Mouse (Mus musculus): Measurements from ENCODE around the gene Cmtm8. TPM values are rescaled to one million over a fixed set of nuclear protein-coding genes. Genes with fewer than 3 reads are reported as not detected.

Cmtm8 gene
- polyA plus RNA-seq, 1 experiment from 2014 or later, result 17.6 TPM

- no peak for ATAC-seq (ENCODE audit: insufficient number of reproducible peaks, low FRiP score, low TSS enrichment, low read depth)
- H3K27ac ChIP-seq (replicated peaks; ENCODE audit: low read depth, low read length), result no peak overlapping the region
- WGBS, result 32% methylated on average over 10 of the region's 10 CpGs
- no peaks in the 10 kb centered on the region for H3K36me3 ChIP-seq (ENCODE audit: control insufficient read depth, insufficient read depth, low read length)
- H3K9ac ChIP-seq (ENCODE audit: low read length), result no peak overlapping the region
- H3K4me3 ChIP-seq (ENCODE audit: low read depth, low read length), result no peak overlapping the region
- H3K9me3 ChIP-seq (ENCODE audit: control insufficient read depth, low read length), result no peaks in the 10 kb centered on the region
- H3K4me2 ChIP-seq (ENCODE audit: low read depth, severe bottlenecking), result no peak overlapping the region
- no peaks in the 10 kb centered on the region for H3K27me3 ChIP-seq (ENCODE audit: control insufficient read depth, insufficient read depth, low read length)
- DNase-seq (ENCODE audit: low spot score), result no peak
- H3K4me1 ChIP-seq (ENCODE audit: control insufficient read depth, insufficient read depth, low read length), result no peaks in the 10 kb centered on the region
Observed at GRCm38 (mm10) chr9:114799498-114800107, 44.4 kb downstream of the Cmtm8 start.

- Histone ChIP-seq H3K4me2 (ENCODE audit: low read depth, severe bottlenecking) (no peak overlapping the region), H3K9ac (ENCODE audit: low read length) (no peak overlapping the region), H3K27ac (replicated peaks; ENCODE audit: low read depth, low read length) (no peak overlapping the region), H3K4me3 (ENCODE audit: low read depth, low read length) (no peak overlapping the region), H3K9me3 (ENCODE audit: control insufficient read depth, low read length) (no peaks in the 10 kb centered on the region), H3K4me1 (ENCODE audit: control insufficient read depth, insufficient read depth, low read length) (no peaks in the 10 kb centered on the region), H3K27me3 (ENCODE audit: control insufficient read depth, insufficient read depth, low read length) (no peaks in the 10 kb centered on the region), H3K36me3 (ENCODE audit: control insufficient read depth, insufficient read depth, low read length) (no peaks in the 10 kb centered on the region)
- WGBS, result 33% methylated on average over 6 of the region's 6 CpGs
- DNase-seq (ENCODE audit: low spot score) (no peak), ATAC-seq (ENCODE audit: insufficient number of reproducible peaks, low FRiP score, low TSS enrichment, low read depth) (no peak)
Observed at GRCm38 (mm10) chr9:114798845-114799244, 45.1 kb downstream of the Cmtm8 start.

- Histone ChIP-seq H3K4me1 (ENCODE audit: control insufficient read depth, insufficient read depth, low read length) (no peaks in the 10 kb centered on the region), H3K9me3 (ENCODE audit: control insufficient read depth, low read length) (no peaks in the 10 kb centered on the region), H3K4me2 (ENCODE audit: low read depth, severe bottlenecking) (no peak overlapping the region), H3K36me3 (ENCODE audit: control insufficient read depth, insufficient read depth, low read length) (no peaks in the 10 kb centered on the region), H3K4me3 (ENCODE audit: low read depth, low read length) (no peak overlapping the region), H3K27me3 (ENCODE audit: control insufficient read depth, insufficient read depth, low read length) (no peaks in the 10 kb centered on the region), H3K9ac (ENCODE audit: low read length) (no peak overlapping the region), H3K27ac (replicated peaks; ENCODE audit: low read depth, low read length) (no peak overlapping the region)
- DNase-seq (ENCODE audit: low spot score) (peak; percentile 92), ATAC-seq (ENCODE audit: insufficient number of reproducible peaks, low FRiP score, low TSS enrichment, low read depth) (peak; percentile 48; the same call in 1 of the 2 replicates)
- WGBS, result 57% methylated on average over 11 of the region's 11 CpGs
Observed at GRCm38 (mm10) chr9:114797329-114798004, 46.5 kb downstream of the Cmtm8 start.

- Histone ChIP-seq H3K9ac (ENCODE audit: low read length) (no peak overlapping the region), H3K9me3 (ENCODE audit: control insufficient read depth, low read length) (no peaks in the 10 kb centered on the region), H3K4me1 (ENCODE audit: control insufficient read depth, insufficient read depth, low read length) (no peaks in the 10 kb centered on the region), H3K36me3 (ENCODE audit: control insufficient read depth, insufficient read depth, low read length) (no peaks in the 10 kb centered on the region), H3K4me3 (ENCODE audit: low read depth, low read length) (no peak overlapping the region), H3K27ac (replicated peaks; ENCODE audit: low read depth, low read length) (no peak overlapping the region), H3K27me3 (ENCODE audit: control insufficient read depth, insufficient read depth, low read length) (no peaks in the 10 kb centered on the region), H3K4me2 (ENCODE audit: low read depth, severe bottlenecking) (no peak overlapping the region)
- 40% methylated on average over 10 of the region's 11 CpGs for WGBS
- ATAC-seq (ENCODE audit: insufficient number of reproducible peaks, low FRiP score, low TSS enrichment, low read depth) (no peak), DNase-seq (ENCODE audit: low spot score) (no peak)
Observed at GRCm38 (mm10) chr9:114796473-114797050, 47.4 kb downstream of the Cmtm8 start.

- ATAC-seq (ENCODE audit: insufficient number of reproducible peaks, low FRiP score, low TSS enrichment, low read depth) (no peak), DNase-seq (ENCODE audit: low spot score) (no peak)
- Histone ChIP-seq H3K36me3 (ENCODE audit: control insufficient read depth, insufficient read depth, low read length) (no peaks in the 10 kb centered on the region), H3K9me3 (ENCODE audit: control insufficient read depth, low read length) (no peaks in the 10 kb centered on the region), H3K27me3 (ENCODE audit: control insufficient read depth, insufficient read depth, low read length) (no peaks in the 10 kb centered on the region), H3K4me3 (ENCODE audit: low read depth, low read length) (no peak overlapping the region), H3K27ac (replicated peaks; ENCODE audit: low read depth, low read length) (no peak overlapping the region), H3K4me2 (ENCODE audit: low read depth, severe bottlenecking) (no peak overlapping the region), H3K9ac (ENCODE audit: low read length) (no peak overlapping the region), H3K4me1 (ENCODE audit: control insufficient read depth, insufficient read depth, low read length) (no peaks in the 10 kb centered on the region)
- WGBS, result 80% methylated on average over 4 of the region's 4 CpGs
Observed at GRCm38 (mm10) chr9:114794491-114794890, 49.5 kb downstream of the Cmtm8 start.

- no peaks in the 10 kb centered on the region for H3K4me1 ChIP-seq (ENCODE audit: control insufficient read depth, insufficient read depth, low read length)
- no peaks in the 10 kb centered on the region for H3K9me3 ChIP-seq (ENCODE audit: control insufficient read depth, low read length)
- no peaks in the 10 kb centered on the region for H3K27me3 ChIP-seq (ENCODE audit: control insufficient read depth, insufficient read depth, low read length)
- no peak overlapping the region for H3K4me3 ChIP-seq (ENCODE audit: low read depth, low read length)
- H3K4me2 ChIP-seq (ENCODE audit: low read depth, severe bottlenecking), result no peak overlapping the region
- no peaks in the 10 kb centered on the region for H3K36me3 ChIP-seq (ENCODE audit: control insufficient read depth, insufficient read depth, low read length)
- DNase-seq (ENCODE audit: low spot score) (no peak), ATAC-seq (ENCODE audit: insufficient number of reproducible peaks, low FRiP score, low TSS enrichment, low read depth) (no peak)
- no peak overlapping the region for H3K9ac ChIP-seq (ENCODE audit: low read length)
- WGBS, result 87% methylated on average over 9 of the region's 9 CpGs
- H3K27ac ChIP-seq (replicated peaks; ENCODE audit: low read depth, low read length), result no peak overlapping the region
Observed at GRCm38 (mm10) chr9:114793764-114794295, 50.1 kb downstream of the Cmtm8 start.

- Histone ChIP-seq H3K36me3 (ENCODE audit: control insufficient read depth, insufficient read depth, low read length) (no peaks in the 10 kb centered on the region), H3K27ac (replicated peaks; ENCODE audit: low read depth, low read length) (no peak overlapping the region), H3K4me1 (ENCODE audit: control insufficient read depth, insufficient read depth, low read length) (0 out of 2 replicates have a peak, but pooled peaks cover 5% of the 10 kb centered on the region), H3K27me3 (ENCODE audit: control insufficient read depth, insufficient read depth, low read length) (no peaks in the 10 kb centered on the region), H3K9me3 (ENCODE audit: control insufficient read depth, low read length) (no peaks in the 10 kb centered on the region), H3K9ac (ENCODE audit: low read length) (no peak overlapping the region), H3K4me2 (ENCODE audit: low read depth, severe bottlenecking) (no peak overlapping the region), H3K4me3 (ENCODE audit: low read depth, low read length) (no peak overlapping the region)
- DNase-seq (ENCODE audit: low spot score) (no peak), ATAC-seq (ENCODE audit: insufficient number of reproducible peaks, low FRiP score, low TSS enrichment, low read depth) (no peak)
- 84% methylated on average over 8 of the region's 8 CpGs for WGBS
Observed at GRCm38 (mm10) chr9:114789989-114790388, 54.0 kb downstream of the Cmtm8 start.

GRCm38 (mm10) chr9:114789557-114789956, 54.4 kb downstream of the Cmtm8 start:
- 87% methylated on average over 7 of the region's 7 CpGs for WGBS
- no peak for ATAC-seq (ENCODE audit: insufficient number of reproducible peaks, low FRiP score, low TSS enrichment, low read depth)

More at GRCm38 (mm10) chr9:114789557-114789956, 54.4 kb downstream of the Cmtm8 start:
- DNase-seq (ENCODE audit: low spot score), result no peak
- Histone ChIP-seq H3K4me2 (ENCODE audit: low read depth, severe bottlenecking) (no peak overlapping the region), H3K4me3 (ENCODE audit: low read depth, low read length) (no peak overlapping the region), H3K9me3 (ENCODE audit: control insufficient read depth, low read length) (no peaks in the 10 kb centered on the region), H3K36me3 (ENCODE audit: control insufficient read depth, insufficient read depth, low read length) (no peaks in the 10 kb centered on the region), H3K27ac (replicated peaks; ENCODE audit: low read depth, low read length) (no peak overlapping the region), H3K27me3 (ENCODE audit: control insufficient read depth, insufficient read depth, low read length) (no peaks in the 10 kb centered on the region), H3K9ac (ENCODE audit: low read length) (no peak overlapping the region), H3K4me1 (ENCODE audit: control insufficient read depth, insufficient read depth, low read length) (0 out of 2 replicates have a peak, but pooled peaks cover 5% of the 10 kb centered on the region)

Data from limb, embryonic 11.5 days (tissue).